Mouse (Mus musculus) kidney, postnatal 36 days (tissue): Measurements from ENCODE around the gene Cmpk2.
A peak's percentile ranks its signal among the peaks of the same experiment; 100 is the strongest.
"Not testable (repeated sequence)": the region's sequence is repeated elsewhere in the genome, so short reads cannot be mapped to it uniquely, and the experiment has no call there.

Source experiments
- DNase-seq, 2 experiments: peaks; one replicate each; pipeline ENCODE4 v3.0.0; 2021 to 2022; ENCODE audit warnings: mixed read lengths in 2 of 2

The Cmpk2 gene

DNA sequence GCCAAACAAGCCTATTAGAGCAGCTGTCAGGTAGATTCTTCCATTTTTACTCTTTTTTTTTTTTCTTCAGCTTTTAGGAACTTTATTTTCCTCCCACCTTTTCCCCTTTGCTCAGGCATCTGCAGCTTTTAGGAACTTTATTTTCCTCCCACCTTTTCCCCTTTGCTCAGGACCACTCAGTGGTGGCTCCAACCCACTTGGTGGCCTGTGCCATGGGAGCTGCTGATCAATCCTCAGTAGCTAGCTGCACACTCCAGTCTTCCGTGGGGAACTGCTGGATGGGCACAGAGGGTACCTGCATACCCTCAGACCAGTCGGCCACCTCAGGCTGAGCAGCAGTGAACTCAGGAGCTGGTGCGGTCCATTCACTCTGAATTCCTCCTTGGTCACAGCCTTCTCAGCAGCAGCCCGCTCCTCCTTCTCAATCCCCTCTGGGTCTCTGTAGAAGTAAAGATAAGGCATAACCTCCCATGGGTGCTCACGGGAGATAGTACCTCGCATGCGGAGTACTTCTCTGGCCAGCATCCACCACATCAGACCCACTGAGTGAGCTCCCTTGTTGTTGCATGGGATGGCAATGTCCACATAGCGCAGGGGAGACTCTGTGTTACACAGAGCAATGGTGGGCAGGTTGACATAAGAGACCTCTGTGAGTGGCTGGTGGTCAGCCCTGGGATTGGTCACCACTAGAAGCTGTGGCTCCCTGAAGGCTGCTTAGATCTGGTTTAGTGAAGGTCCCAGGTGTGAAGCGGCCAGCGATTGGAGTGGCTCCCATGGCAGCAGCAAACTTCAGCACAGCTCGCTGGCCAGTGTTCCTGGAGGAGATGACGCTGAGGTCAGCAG, 17.0 kb downstream of the Cmpk2 start:
- DNase-seq = not testable (repeated sequence)

DNA sequence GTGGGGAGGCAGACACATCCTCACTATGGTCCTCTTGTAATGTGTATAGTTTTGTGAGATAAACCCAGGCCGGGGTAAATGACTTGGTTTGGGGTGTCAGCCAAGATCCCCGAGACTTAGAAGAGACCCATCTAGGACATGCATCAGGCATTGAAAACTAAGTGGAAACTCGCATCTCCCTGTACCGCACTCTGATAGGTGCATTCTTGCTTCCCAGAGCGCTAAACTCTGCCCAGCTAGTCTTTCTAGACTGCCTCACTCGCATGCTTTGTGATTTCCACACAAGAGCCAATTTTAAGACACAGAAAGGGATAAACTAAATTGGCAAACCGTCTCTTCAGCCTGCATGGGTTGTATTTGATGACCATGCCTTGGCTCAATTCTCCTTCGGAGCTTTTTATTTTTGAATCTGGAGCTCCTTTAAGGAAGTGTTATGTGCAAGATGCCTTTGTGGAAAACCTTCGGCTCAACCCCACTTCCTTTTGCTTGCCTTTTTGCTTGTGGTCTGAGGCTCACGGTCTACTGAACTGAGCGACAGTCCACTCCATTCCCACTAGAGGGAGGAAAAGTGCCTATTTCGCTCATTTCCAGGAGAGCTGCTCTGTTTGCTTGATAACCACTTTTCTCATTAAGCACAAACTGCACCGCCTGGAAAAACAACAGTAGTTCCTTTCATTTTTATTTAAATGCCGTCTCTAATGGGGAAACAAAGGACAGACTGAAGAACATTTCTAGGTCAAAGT, 19.0 kb downstream of the Cmpk2 start:
- DNase-seq = peak; percentile 56 to 59

DNA sequence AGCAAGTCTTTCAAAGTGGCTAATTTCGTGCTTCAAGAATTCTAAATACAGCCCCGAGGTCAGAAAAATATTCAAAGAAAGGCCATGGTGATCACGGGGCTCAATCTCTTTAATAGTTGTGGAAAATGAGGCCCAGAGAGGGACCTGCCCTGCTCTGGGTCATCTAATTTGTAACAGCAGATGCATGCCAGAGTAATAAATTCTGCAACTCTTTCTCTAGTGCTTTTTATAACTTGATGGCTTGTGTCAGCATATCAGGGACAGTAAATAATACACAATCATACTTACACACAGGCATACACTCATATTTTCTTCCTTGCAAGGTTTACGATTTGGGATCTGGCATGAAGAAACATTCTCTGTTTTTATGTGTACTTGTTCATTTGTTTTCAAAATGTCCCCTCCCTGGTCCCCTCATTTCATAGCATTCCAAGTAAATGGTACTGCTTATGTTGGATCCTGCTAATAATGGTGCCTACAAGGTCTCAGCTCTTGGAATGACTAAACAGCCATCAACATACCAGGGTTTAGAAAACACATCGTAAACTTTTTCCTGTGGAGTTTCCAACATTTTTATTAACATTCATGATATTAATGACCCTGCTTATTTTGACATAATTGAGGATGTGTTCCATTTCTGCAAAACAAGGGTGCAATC, 19.7 kb downstream of the Cmpk2 start:
- peak in 1 of 2 experiments; percentile 37 for DNase-seq

DNA sequence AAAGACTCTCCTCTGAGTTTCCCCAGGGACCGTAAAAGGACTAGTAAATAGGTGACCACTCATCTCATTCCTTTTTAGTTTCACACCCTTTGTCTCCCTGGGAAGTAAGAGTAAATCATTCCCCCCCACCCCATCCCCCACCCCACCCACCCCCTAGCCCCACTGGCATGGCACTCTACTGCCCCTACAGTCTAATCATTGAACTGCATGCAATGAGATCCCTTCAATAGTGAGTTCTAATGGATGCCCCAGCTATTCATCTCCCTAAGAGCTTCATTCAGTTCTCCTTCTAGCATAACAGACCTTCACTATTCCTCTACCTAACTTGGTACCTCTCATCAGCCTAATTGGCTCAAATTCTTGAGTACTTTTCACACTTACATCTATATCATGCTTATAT, 20.9 kb downstream of the Cmpk2 start:
- DNase-seq = peak in 1 of 2 experiments; percentile 6

DNA sequence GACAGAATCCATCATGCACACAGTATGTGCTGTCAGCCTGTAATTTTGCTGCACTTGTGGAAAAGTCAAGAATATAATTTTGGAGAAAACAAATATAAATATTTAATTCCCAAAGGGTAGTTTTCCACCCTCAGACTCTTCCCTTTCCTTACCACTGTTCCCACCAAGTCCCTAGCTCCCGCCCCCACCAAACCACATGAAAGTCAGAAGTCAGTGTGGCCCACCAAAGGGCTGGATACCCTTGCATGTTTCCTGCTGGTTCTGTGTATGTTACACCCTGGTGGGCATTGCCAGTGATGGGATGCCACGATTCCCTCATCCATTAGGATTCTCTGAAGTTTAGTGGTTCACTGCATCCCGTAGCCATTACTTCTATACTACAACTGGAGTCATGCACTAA, 32.0 kb downstream of the Cmpk2 start:
- no peak for DNase-seq

DNA sequence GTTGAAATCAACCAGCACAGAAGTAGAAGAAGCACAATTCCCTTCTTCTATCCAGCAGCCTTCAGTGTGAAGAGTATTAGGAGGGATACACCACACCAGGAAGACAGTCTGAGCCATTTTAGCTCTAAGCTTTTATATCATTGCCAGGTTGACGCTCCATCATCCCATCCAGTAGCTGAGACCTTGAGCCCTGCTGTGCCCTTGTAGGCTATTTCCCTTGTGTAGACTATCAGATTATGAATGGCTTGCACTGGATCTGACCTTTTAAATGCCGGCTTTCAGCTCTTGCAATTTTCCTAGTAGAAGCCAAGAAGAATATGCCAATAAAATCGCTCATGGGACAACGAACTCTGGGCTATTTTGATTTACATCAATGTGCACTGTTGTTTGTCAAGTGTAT, 42.0 kb downstream of the Cmpk2 start:
- DNase-seq = no peak

DNA sequence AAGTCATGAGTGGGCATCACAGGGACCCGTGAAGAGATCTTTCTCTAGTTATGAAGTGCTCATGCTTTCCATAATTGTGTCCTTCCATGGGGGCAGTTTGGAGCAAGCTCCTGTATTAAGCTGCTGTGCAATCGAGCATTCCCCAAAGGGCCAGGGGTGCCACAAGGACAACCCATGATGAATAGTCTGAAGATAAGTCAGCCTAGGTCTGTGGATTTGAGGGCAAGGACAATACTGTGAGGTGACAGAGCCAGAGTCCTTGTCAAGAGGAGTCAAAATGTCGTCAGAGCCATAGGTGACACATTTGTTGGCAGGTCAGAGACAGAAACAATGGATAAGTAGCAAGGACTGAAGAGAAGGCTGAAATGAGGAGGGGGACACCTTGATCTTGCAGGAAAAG, 49.2 kb downstream of the Cmpk2 start:
- DNase-seq = no peak

DNA sequence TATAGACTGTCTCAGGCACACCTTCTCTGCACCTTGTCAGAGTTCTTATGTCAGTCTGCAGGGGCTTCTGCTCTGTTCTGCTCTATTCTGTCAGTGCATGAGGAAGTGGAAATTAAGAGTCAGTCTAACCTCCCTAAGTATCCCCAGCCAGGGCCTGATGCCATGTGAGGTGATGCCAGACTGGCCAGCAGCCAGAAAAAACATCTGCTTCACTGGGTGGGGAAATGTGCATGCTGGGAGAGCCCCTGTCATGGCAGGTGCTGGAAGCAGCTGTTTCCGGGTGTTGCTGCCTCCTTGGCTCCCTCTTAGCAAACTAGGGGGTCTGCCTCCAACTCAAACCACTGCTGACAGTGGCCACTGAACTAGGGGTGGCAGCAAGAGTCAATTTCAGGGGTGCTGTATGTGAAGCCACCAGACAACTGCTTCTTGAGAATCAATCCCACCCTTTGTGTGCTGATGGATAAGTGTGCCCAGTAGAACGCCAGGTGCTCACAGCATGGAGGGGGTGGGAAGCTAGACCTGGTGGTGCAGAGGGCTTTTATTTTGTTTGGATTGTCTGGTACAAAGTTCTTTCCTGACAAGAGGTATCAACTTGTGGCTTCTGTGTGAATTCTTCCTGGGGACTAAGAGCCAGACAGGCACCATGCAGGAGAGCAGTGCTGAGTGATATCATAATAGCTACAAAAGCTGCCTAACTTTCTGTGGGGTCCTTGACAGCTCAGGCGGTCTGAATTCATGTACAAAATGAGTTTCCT, 56.1 kb downstream of the Cmpk2 start:
- DNase-seq = peak; percentile 52 to 69

DNA sequence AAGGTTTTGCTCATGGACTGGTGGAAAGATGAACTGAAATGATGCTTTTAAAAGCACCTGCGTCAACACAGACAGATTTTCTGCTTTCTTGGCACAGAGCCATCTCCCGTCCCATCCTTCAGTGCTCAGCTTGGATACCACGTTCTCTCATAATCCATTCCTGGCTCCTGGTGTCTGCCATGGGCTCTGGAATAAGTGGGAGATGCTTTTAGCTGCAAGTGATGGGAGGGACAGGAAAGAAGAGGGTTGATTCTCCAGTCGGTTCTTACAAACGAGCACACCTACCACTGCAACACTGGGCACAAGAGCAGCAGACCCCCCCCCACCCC, 56.7 kb downstream of the Cmpk2 start:
- DNase-seq = no peak
